Mouse (Mus musculus) heart, adult 2 months (tissue): ENCODE measurements at regions not wholly inside any gene's neighbourhood (a gene's known extent, or its start where the extent isn't known, plus 50 kb on each side); places are given as distances from the start of the nearest gene placed in this dataset.

Experiments
- CTCF ChIP-seq: fragments of 200-600 bp; IDR thresholded peaks from 2 replicates; pipeline ENCODE4 v1.8.1; 2022; ENCODE audit warnings: antibody characterized with exemption, mild to moderate bottlenecking, moderate library complexity
- POLR2A ChIP-seq: fragments of 200-500 bp; IDR thresholded peaks from 2 replicates; pipeline ENCODE4 v1.6.1; 2011; ENCODE audit warnings: mild to moderate bottlenecking, low read depth, low read length, control low read depth; ENCODE audit not compliant: insufficient read depth

GRCm38 (mm10) chr11:34899400-34899799 lies 66.0 kb upstream of the Spdl1 start:
- TF ChIP-seq CTCF: no peak
- TF ChIP-seq POLR2A: no peak
